Mouse (Mus musculus): ENCODE results near the gene Arhgef39.
A peak's percentile ranks its signal among the peaks of the same experiment; 100 is the strongest.

DNA sequence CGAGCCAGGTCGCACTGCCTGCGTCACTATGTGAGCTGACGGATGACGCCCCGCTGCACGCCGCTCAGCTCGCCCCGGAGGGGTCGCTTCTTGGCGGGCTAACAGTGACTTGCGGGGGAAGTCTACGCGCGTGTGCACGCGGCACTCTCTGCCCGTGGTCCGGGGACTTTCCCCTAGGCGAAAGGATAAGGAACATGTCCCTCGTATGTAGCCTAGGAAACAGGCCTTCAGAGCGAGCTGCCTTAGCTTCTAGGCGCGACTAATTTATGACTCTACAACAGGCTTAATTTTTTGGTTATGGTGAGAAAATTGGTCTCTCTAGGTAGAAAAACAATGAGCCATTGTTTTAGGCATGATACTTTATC, 6.7 kb downstream of the Arhgef39 start, which contains the start of gene Ccdc107:
- peak; percentile 35 for TF ChIP-seq CTCF (IDR thresholded peaks at IDR 0.05)
- peak; percentile 76 for TF ChIP-seq EP300 (IDR thresholded peaks at IDR 0.05)
